Mouse (Mus musculus): ENCODE measurements around the gene Bri3bp.

DNA sequence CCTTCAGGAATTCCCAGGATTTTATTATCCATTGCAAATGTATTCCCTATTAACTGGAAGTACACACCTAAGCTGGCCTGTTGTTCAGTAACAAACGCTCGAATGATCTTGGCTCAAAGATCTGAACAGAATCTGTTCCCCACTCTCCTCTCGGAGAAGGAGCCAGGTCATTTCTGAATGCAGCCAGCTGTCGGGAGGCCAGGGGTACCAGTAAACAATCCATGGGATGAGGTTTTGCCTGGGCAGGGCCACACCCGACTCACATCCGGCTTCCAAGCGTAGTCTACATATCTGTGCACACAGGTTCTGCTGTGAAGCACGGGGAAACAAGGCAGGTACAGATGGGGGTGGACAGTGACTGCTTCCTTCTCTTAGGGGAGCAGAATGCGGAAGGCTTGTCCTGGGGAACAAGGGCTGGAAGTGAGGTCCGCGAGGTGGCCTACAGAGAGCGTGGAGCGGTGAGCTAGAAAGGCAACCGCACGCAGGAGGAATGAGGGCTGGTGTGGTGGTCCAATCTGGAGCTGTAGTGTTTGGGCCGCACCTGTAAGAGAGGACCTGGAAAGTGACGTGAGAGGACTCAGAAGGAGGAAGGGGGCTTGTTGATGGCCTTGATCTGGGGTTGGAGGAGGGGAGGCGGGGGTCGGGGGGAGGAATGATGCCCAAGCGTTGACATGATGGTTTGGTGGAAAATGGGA is 34.9 kb upstream of the Bri3bp start:
- TF ChIP-seq CTCF (IDR thresholded peaks at IDR 0.05; ENCODE audit: low read depth) (no peak), EP300 (optimal IDR thresholded peaks at IDR 0.05) (no peak)

All from stomach, postnatal 0 days (tissue).